Mouse (Mus musculus) neural tube, embryonic 14.5 days (tissue): ENCODE measurements around the gene Gstm7. TPM values are rescaled to one million over a fixed set of nuclear protein-coding genes. Genes with fewer than 3 reads are reported as not detected.

ENCODE experiments used
- ATAC-seq: fragments of 200-750 bp; cut with Nextera tagmentation; 2 replicates; pipeline ENCODE4 v1.8.0; 2017; ENCODE audit warnings: low read depth, mild to moderate bottlenecking, moderate TSS enrichment, moderate library complexity
- H3K27ac ChIP-seq: fragments of 300-500 bp; sonication (generic); 2 replicates; pipeline ENCODE4 v1.5.1; 2014; ENCODE audit warnings: low read depth, mild to moderate bottlenecking, control low read depth, low read length, moderate library complexity, mixed read lengths
- H3K27me3 ChIP-seq: fragments of 300-500 bp; sonication (generic); 2 replicates; pipeline ENCODE4 v1.6.1; 2014; ENCODE audit warnings: low read length; ENCODE audit not compliant: control insufficient read depth, insufficient read depth
- H3K36me3 ChIP-seq: fragments of 300-500 bp; sonication (generic); 2 replicates; pipeline ENCODE4 v1.6.1; 2014; ENCODE audit warnings: low read length, mixed read lengths; ENCODE audit not compliant: control insufficient read depth, insufficient read depth
- H3K4me1 ChIP-seq: fragments of 300-500 bp; sonication (generic); 2 replicates; pipeline ENCODE4 v1.6.1; 2014; ENCODE audit warnings: low read length; ENCODE audit not compliant: control insufficient read depth, insufficient read depth
- H3K4me2 ChIP-seq: fragments of 300-500 bp; sonication (generic); 2 replicates; pipeline ENCODE4 v1.6.1; 2014; ENCODE audit warnings: mild to moderate bottlenecking, low read depth, low read length, control low read depth
- H3K4me3 ChIP-seq: fragments of 300-500 bp; sonication (generic); 2 replicates; pipeline ENCODE4 v1.5.1; 2014; ENCODE audit warnings: low read depth, low read length, control low read depth, mixed read lengths
- H3K9ac ChIP-seq: fragments of 300-500 bp; sonication (generic); replicated peaks from 2 replicates; pipeline ENCODE4 v1.6.1; 2014; ENCODE audit warnings: low read depth, mild to moderate bottlenecking, control low read depth, low read length, mixed read lengths
- H3K9me3 ChIP-seq: fragments of 300-500 bp; sonication (generic); 2 replicates; pipeline ENCODE4 v1.6.1; 2016; ENCODE audit warnings: low read length; ENCODE audit not compliant: control insufficient read depth
- WGBS: fragments of 180-500 bp; shearing (Covaris S2); extraction: QIAGEN DNeasy Blood & Tissue Kit; methylation state at CpG from one replicate; pipeline ENCODE4 v1.1.7; 2014; 5-methylcytosine and 5-hydroxymethylcytosine counted together
- polyA plus RNA-seq: library from polyadenylated mRNA; unstranded; fragments of >200 nt; fragmentation: Nextera tagmentation; extraction: Ambion mirVana; gene quantifications from 2 replicates; pipeline ENCODE4 v1.2.1, GENCODE M21; 2014

The Gstm7 gene
- polyA plus RNA-seq, 1 experiment from 2014 or later: 69.3 TPM

GRCm38 (mm10) chr3:107941261-107941660, 9.6 kb upstream of the Gstm7 start:
- Histone ChIP-seq H3K9me3 (no peaks in the 10 kb centered on the region), H3K9ac (no peak overlapping the region), H3K4me2 (no peak overlapping the region), H3K4me1 (0 out of 2 replicates have a peak, but pooled peaks cover 6% of the 10 kb centered on the region), H3K36me3 (no peaks in the 10 kb centered on the region), H3K27ac (no peak overlapping the region), H3K4me3 (no peak overlapping the region), H3K27me3 (no peaks in the 10 kb centered on the region)
- peak; percentile 25; the same call in 1 of the 2 replicates for ATAC-seq
- WGBS: 44% methylated on average over 4 of the region's 4 CpGs

GRCm38 (mm10) chr3:107940524-107940923, 8.9 kb upstream of the Gstm7 start:
- H3K9ac ChIP-seq: no peak overlapping the region
- H3K27me3 ChIP-seq: no peaks in the 10 kb centered on the region
- no peak overlapping the region for H3K27ac ChIP-seq
- no peaks in the 10 kb centered on the region for H3K9me3 ChIP-seq
- H3K4me1 ChIP-seq: 0 out of 2 replicates have a peak, but pooled peaks cover 6% of the 10 kb centered on the region
- H3K36me3 ChIP-seq: no peaks in the 10 kb centered on the region
- no peak for ATAC-seq
- H3K4me2 ChIP-seq: no peak overlapping the region
- no peak overlapping the region for H3K4me3 ChIP-seq
- WGBS: 81% methylated on average over 7 of the region's 7 CpGs

- no peaks in the 10 kb centered on the region for H3K36me3 ChIP-seq
- ATAC-seq: no peak
- no peak overlapping the region for H3K27ac ChIP-seq
- H3K4me2 ChIP-seq: no peak overlapping the region
- WGBS: 66% methylated on average over 4 of the region's 4 CpGs
- H3K4me1 ChIP-seq: 0 out of 2 replicates have a peak, but pooled peaks cover 6% of the 10 kb centered on the region
- no peak overlapping the region for H3K9ac ChIP-seq
- no peaks in the 10 kb centered on the region for H3K9me3 ChIP-seq
- no peaks in the 10 kb centered on the region for H3K27me3 ChIP-seq
- H3K4me3 ChIP-seq: no peak overlapping the region
Observed at GRCm38 (mm10) chr3:107939830-107940229, 8.2 kb upstream of the Gstm7 start.

- H3K27me3 ChIP-seq: no peaks in the 10 kb centered on the region
- no peak overlapping the region for H3K27ac ChIP-seq
- no peak overlapping the region for H3K4me2 ChIP-seq
- 57% methylated on average over 3 of the region's 3 CpGs for WGBS
- H3K9me3 ChIP-seq: no peaks in the 10 kb centered on the region
- no peak overlapping the region for H3K9ac ChIP-seq
- ATAC-seq: no peak
- H3K4me3 ChIP-seq: no peak overlapping the region
- no peaks in the 10 kb centered on the region for H3K36me3 ChIP-seq
- H3K4me1 ChIP-seq: 0 out of 2 replicates have a peak, but pooled peaks cover 6% of the 10 kb centered on the region
Observed at GRCm38 (mm10) chr3:107939403-107939802, 7.8 kb upstream of the Gstm7 start.

- no peak overlapping the region for H3K27ac ChIP-seq
- 68% methylated on average over 3 of the region's 3 CpGs for WGBS
- H3K27me3 ChIP-seq: no peaks in the 10 kb centered on the region
Observed at GRCm38 (mm10) chr3:107935888-107936287, 4.3 kb upstream of the Gstm7 start.

GRCm38 (mm10) chr3:107935268-107935667, 3.7 kb upstream of the Gstm7 start:
- H3K9ac ChIP-seq: no peak overlapping the region
- H3K4me2 ChIP-seq: no peak overlapping the region
- no peak overlapping the region for H3K27ac ChIP-seq
- H3K4me3 ChIP-seq: no peak overlapping the region
- WGBS: 93% methylated on average over 3 of the region's 3 CpGs
- no peaks in the 10 kb centered on the region for H3K36me3 ChIP-seq
- 0 out of 2 replicates have a peak, but pooled peaks cover 7% of the 10 kb centered on the region for H3K4me1 ChIP-seq
- H3K9me3 ChIP-seq: no peaks in the 10 kb centered on the region
- H3K27me3 ChIP-seq: no peaks in the 10 kb centered on the region
- no peak for ATAC-seq

More at GRCm38 (mm10) chr3:107935888-107936287, 4.3 kb upstream of the Gstm7 start:
- no peaks in the 10 kb centered on the region for H3K9me3 ChIP-seq
- no peak for ATAC-seq
- H3K4me3 ChIP-seq: no peak overlapping the region
- 0 out of 2 replicates have a peak, but pooled peaks cover 6% of the 10 kb centered on the region for H3K4me1 ChIP-seq
- H3K4me2 ChIP-seq: no peak overlapping the region
- H3K36me3 ChIP-seq: no peaks in the 10 kb centered on the region
- no peak overlapping the region for H3K9ac ChIP-seq

GRCm38 (mm10) chr3:107932128-107932527, 511 bp upstream of the Gstm7 start:
- H3K27me3 ChIP-seq: no peaks in the 10 kb centered on the region
- peaks cover 18% of the 10 kb centered on the region for H3K4me1 ChIP-seq
- H3K9ac ChIP-seq: no peak overlapping the region
- no peak overlapping the region for H3K4me2 ChIP-seq
- no peaks in the 10 kb centered on the region for H3K36me3 ChIP-seq
- H3K4me3 ChIP-seq: no peak overlapping the region
- no peak overlapping the region for H3K27ac ChIP-seq
- H3K9me3 ChIP-seq: no peaks in the 10 kb centered on the region
- ATAC-seq: 0 out of 2 replicates have a peak, but pooled peaks have one; percentile 12
- 63% methylated on average over 6 of the region's 6 CpGs for WGBS

- Histone ChIP-seq H3K36me3 (no peaks in the 10 kb centered on the region), H3K27me3 (no peaks in the 10 kb centered on the region), H3K4me3 (peak overlapping the region; percentile 12; the same call in 1 of the 2 replicates), H3K4me1 (peaks cover 18% of the 10 kb centered on the region), H3K4me2 (peak overlapping the region; percentile 44), H3K27ac (peak overlapping the region; percentile 85), H3K9me3 (no peaks in the 10 kb centered on the region), H3K9ac (peak overlapping the region; percentile 22; the same call in 1 of the 2 replicates)
- ATAC-seq: no peak; the same call in 1 of the 2 replicates
- 53% methylated on average over 2 of the region's 2 CpGs for WGBS
Observed at GRCm38 (mm10) chr3:107931134-107931533, 483 bp downstream of the Gstm7 start.

GRCm38 (mm10) chr3:107929731-107930130, 1.9 kb downstream of the Gstm7 start:
- H3K27me3 ChIP-seq: no peaks in the 10 kb centered on the region
- H3K4me1 ChIP-seq: peaks cover 18% of the 10 kb centered on the region
- 89% methylated on average over 4 of the region's 4 CpGs for WGBS
- no peaks in the 10 kb centered on the region for H3K36me3 ChIP-seq
- no peak overlapping the region for H3K4me2 ChIP-seq
- no peak for ATAC-seq
- H3K27ac ChIP-seq: no peak overlapping the region
- no peaks in the 10 kb centered on the region for H3K9me3 ChIP-seq
- no peak overlapping the region for H3K9ac ChIP-seq
- H3K4me3 ChIP-seq: no peak overlapping the region
